Mouse (Mus musculus) forebrain, embryonic 12.5 days (tissue): ENCODE results near the gene Gspt1. TPM values are rescaled to one million over a fixed set of nuclear protein-coding genes. Genes with fewer than 3 reads are reported as not detected.
A peak's percentile ranks its signal among the peaks of the same experiment; 100 is the strongest.

Experiments
- ATAC-seq: fragments of 200-750 bp; cut with Nextera tagmentation; 2 replicates; pipeline ENCODE4 v1.8.0; 2017; ENCODE audit warnings: moderate TSS enrichment; ENCODE audit not compliant: low FRiP score
- H3K27ac ChIP-seq: fragments of 300-500 bp; sonication (generic); 2 replicates; pipeline ENCODE4 v1.5.1; 2016; ENCODE audit warnings: mild to moderate bottlenecking
- H3K27me3 ChIP-seq: fragments of 300-500 bp; sonication (generic); 2 replicates; pipeline ENCODE4 v1.6.1; 2016; ENCODE audit warnings: mild to moderate bottlenecking
- H3K36me3 ChIP-seq: fragments of 300-500 bp; sonication (generic); replicated peaks from 2 replicates; pipeline ENCODE4 v1.6.1; 2016; ENCODE audit warnings: mild to moderate bottlenecking
- H3K4me1 ChIP-seq: fragments of 300-500 bp; sonication (generic); 2 replicates; pipeline ENCODE4 v1.6.1; 2016
- H3K4me2 ChIP-seq: fragments of 300-500 bp; sonication (generic); 2 replicates; pipeline ENCODE4 v1.6.1; 2016; ENCODE audit warnings: mild to moderate bottlenecking, moderate library complexity
- H3K4me3 ChIP-seq: fragments of 300-500 bp; sonication (generic); replicated peaks from 2 replicates; pipeline ENCODE4 v1.5.1; 2016; ENCODE audit warnings: mild to moderate bottlenecking
- H3K9ac ChIP-seq: fragments of 300-500 bp; sonication (generic); 2 replicates; pipeline ENCODE4 v1.6.1; 2016; ENCODE audit warnings: mild to moderate bottlenecking
- H3K9me3 ChIP-seq: fragments of 300-500 bp; sonication (generic); 2 replicates; pipeline ENCODE4 v1.6.1; 2016
- WGBS: fragments of 180-500 bp; shearing (Covaris S2); methylation state at CpG from one replicate; pipeline ENCODE4 v1.1.7; 2016; 5-methylcytosine and 5-hydroxymethylcytosine counted together
- polyA plus RNA-seq: library from polyadenylated mRNA; unstranded; fragments of >200 nt; fragmentation: Nextera tagmentation; extraction: Ambion mirVana; gene quantifications from 2 replicates; pipeline ENCODE4 v1.2.1, GENCODE M21; 2016

Gspt1 gene
- polyA plus RNA-seq, 1 experiment from 2014 or later, result 103 TPM

DNA sequence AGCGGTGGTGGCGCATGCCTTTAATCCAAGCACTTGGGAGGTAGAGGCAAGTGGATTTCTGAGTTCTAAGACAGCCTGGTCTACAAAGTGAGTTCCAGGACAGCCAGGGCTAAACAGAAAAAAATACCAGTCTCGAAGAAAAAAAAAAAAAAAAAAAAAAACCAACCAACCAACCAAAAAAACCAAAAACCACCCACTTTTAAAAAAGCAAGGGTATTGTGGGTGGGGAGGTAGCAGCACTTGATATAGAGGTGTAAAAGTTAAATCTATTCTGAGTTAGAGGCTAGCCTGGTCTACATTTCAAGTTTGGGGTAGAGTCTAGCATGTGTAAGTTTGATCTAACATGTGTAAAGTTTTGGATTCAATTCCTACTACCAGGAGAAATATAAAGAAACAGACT, 53.9 kb downstream of the Gspt1 start:
- Histone ChIP-seq H3K9ac (no peak overlapping the region), H3K4me1 (peaks cover 30% of the 10 kb centered on the region), H3K9me3 (no peaks in the 10 kb centered on the region), H3K4me2 (no peak overlapping the region), H3K27ac (no peak overlapping the region), H3K4me3 (no peak overlapping the region), H3K27me3 (no peaks in the 10 kb centered on the region), H3K36me3 (peaks cover 63% of the 10 kb centered on the region)
- no peak for ATAC-seq
- WGBS, result 94% methylated on average over 3 of the region's 3 CpGs

GRCm38 (mm10) chr16:11198467-11198866, 55.7 kb downstream of the Gspt1 start:
- Histone ChIP-seq H3K4me1 (peaks cover 13% of the 10 kb centered on the region), H3K9me3 (no peaks in the 10 kb centered on the region), H3K4me2 (no peak overlapping the region), H3K4me3 (no peak overlapping the region), H3K9ac (no peak overlapping the region), H3K27ac (no peak overlapping the region), H3K27me3 (no peaks in the 10 kb centered on the region), H3K36me3 (peaks cover 81% of the 10 kb centered on the region)
- 75% methylated on average over 2 of the region's 2 CpGs for WGBS
- no peak for ATAC-seq

- H3K9me3 ChIP-seq, result no peaks in the 10 kb centered on the region
- no peak overlapping the region for H3K4me2 ChIP-seq
- 94% methylated on average over 4 of the region's 4 CpGs for WGBS
- ATAC-seq, result no peak
- H3K27ac ChIP-seq, result no peak overlapping the region
- H3K9ac ChIP-seq, result no peak overlapping the region
- H3K4me3 ChIP-seq, result no peak overlapping the region
- peaks cover 95% of the 10 kb centered on the region for H3K36me3 ChIP-seq
- peaks cover 13% of the 10 kb centered on the region for H3K4me1 ChIP-seq
- H3K27me3 ChIP-seq, result no peaks in the 10 kb centered on the region
Observed at GRCm38 (mm10) chr16:11197052-11197451, 57.1 kb downstream of the Gspt1 start.

DNA sequence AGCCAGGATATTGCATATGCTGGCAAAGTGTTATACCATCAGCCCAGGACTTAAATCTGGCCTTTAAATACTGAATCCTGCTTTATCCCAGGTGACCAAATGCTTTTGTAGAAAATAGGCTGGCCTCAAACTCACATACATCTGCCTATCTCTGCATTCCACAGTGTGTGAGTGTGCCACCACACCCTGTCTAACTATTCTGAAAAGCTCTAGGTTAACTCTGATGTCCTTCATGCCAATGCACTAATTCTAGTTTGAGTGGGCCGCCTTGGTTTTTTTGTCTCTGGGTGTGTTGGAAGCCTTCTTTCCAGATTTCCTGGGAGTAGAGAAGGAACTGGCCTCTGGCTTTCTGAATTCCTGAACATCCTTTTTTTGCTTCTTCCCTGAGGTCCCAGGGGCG, 60.9 kb downstream of the Gspt1 start:
- Histone ChIP-seq H3K4me3 (no peak overlapping the region), H3K4me2 (no peak overlapping the region), H3K27me3 (no peaks in the 10 kb centered on the region), H3K36me3 (peaks cover 68% of the 10 kb centered on the region), H3K9ac (no peak overlapping the region), H3K9me3 (no peaks in the 10 kb centered on the region), H3K4me1 (no peaks in the 10 kb centered on the region), H3K27ac (no peak overlapping the region)
- WGBS, result 92% methylated on average over 2 of the region's 2 CpGs
- ATAC-seq, result no peak

GRCm38 (mm10) chr16:11190150-11190549, 64.0 kb downstream of the Gspt1 start:
- Histone ChIP-seq H3K4me1 (no peaks in the 10 kb centered on the region), H3K4me3 (no peak overlapping the region), H3K27ac (no peak overlapping the region), H3K9ac (no peak overlapping the region), H3K4me2 (no peak overlapping the region), H3K9me3 (no peaks in the 10 kb centered on the region), H3K27me3 (no peaks in the 10 kb centered on the region), H3K36me3 (peaks cover 37% of the 10 kb centered on the region)
- ATAC-seq, result no peak
- WGBS, result 94% methylated on average over 7 of the region's 7 CpGs

- H3K36me3 ChIP-seq, result no peaks in the 10 kb centered on the region
- H3K4me3 ChIP-seq, result no peak overlapping the region
- ATAC-seq, result no peak
- WGBS, result 83% methylated on average over 2 of the region's 2 CpGs
- no peak overlapping the region for H3K4me2 ChIP-seq
- H3K27ac ChIP-seq, result no peak overlapping the region
- peaks cover 14% of the 10 kb centered on the region for H3K4me1 ChIP-seq
- H3K9me3 ChIP-seq, result no peaks in the 10 kb centered on the region
- 0 out of 2 replicates have a peak, but pooled peaks cover 9% of the 10 kb centered on the region for H3K27me3 ChIP-seq
- H3K9ac ChIP-seq, result no peak overlapping the region
Observed at GRCm38 (mm10) chr16:11177404-11177803, 76.7 kb downstream of the Gspt1 start.

GRCm38 (mm10) chr16:11176884-11177244, 77.3 kb downstream of the Gspt1 start:
- H3K36me3 ChIP-seq, result no peaks in the 10 kb centered on the region
- ATAC-seq, result no peak
- H3K4me2 ChIP-seq, result peak overlapping the region; percentile 81
- H3K9me3 ChIP-seq, result no peaks in the 10 kb centered on the region
- H3K4me3 ChIP-seq, result peak overlapping the region; percentile 89
- H3K27ac ChIP-seq, result no peak overlapping the region
- peak overlapping the region; percentile 82 for H3K9ac ChIP-seq
- WGBS, result 2% methylated on average over 4 of the region's 4 CpGs
- H3K27me3 ChIP-seq, result 0 out of 2 replicates have a peak, but pooled peaks cover 9% of the 10 kb centered on the region
- peaks cover 18% of the 10 kb centered on the region for H3K4me1 ChIP-seq

GRCm38 (mm10) chr16:11176208-11176883, 77.8 kb downstream of the Gspt1 start, which contains the start of gene Zc3h7a:
Gene Zc3h7a, minus strand, starts transcription at chr16:11176393.
- peak within 1 kb of the TSS; percentile 81 for H3K4me2 ChIP-seq
- no peaks in the 10 kb centered on the region for H3K9me3 ChIP-seq
- H3K4me3 ChIP-seq, result peak within 1 kb of the TSS; percentile 89
- peak within 1 kb of the TSS; percentile 82 for H3K9ac ChIP-seq
- peak within 1 kb of the TSS; percentile 90 for H3K27ac ChIP-seq
- peak; percentile 93 for ATAC-seq
- H3K36me3 ChIP-seq, result no peaks in the 10 kb centered on the region
- 0 out of 2 replicates have a peak, but pooled peaks cover 9% of the 10 kb centered on the region for H3K27me3 ChIP-seq
- H3K4me1 ChIP-seq, result peaks cover 19% of the 10 kb centered on the region
- under 1% methylated on average over 57 of the region's 57 CpGs for WGBS

- Histone ChIP-seq H3K9ac (peak overlapping the region; percentile 82), H3K9me3 (no peaks in the 10 kb centered on the region), H3K4me1 (peaks cover 19% of the 10 kb centered on the region), H3K27me3 (0 out of 2 replicates have a peak, but pooled peaks cover 9% of the 10 kb centered on the region), H3K4me2 (peak overlapping the region; percentile 81), H3K36me3 (no peaks in the 10 kb centered on the region), H3K27ac (peak overlapping the region; percentile 90), H3K4me3 (peak overlapping the region; percentile 89)
- ATAC-seq, result peak; percentile 75
- under 1% methylated on average over 72 of the region's 72 CpGs for WGBS
Observed at GRCm38 (mm10) chr16:11175489-11176207, 78.5 kb downstream of the Gspt1 start.

GRCm38 (mm10) chr16:11175100-11175488, 79.0 kb downstream of the Gspt1 start:
- H3K4me1 ChIP-seq, result peaks cover 19% of the 10 kb centered on the region
- peak overlapping the region; percentile 81 for H3K4me2 ChIP-seq
- no peak for ATAC-seq
- 0 out of 2 replicates have a peak, but pooled peaks cover 9% of the 10 kb centered on the region for H3K27me3 ChIP-seq
- peak overlapping the region; percentile 90; the same call in 1 of the 2 replicates for H3K27ac ChIP-seq
- 14% methylated on average over 9 of the region's 9 CpGs for WGBS
- no peaks in the 10 kb centered on the region for H3K9me3 ChIP-seq
- H3K9ac ChIP-seq, result peak overlapping the region; percentile 82
- no peaks in the 10 kb centered on the region for H3K36me3 ChIP-seq
- peak overlapping the region; percentile 89 for H3K4me3 ChIP-seq

DNA sequence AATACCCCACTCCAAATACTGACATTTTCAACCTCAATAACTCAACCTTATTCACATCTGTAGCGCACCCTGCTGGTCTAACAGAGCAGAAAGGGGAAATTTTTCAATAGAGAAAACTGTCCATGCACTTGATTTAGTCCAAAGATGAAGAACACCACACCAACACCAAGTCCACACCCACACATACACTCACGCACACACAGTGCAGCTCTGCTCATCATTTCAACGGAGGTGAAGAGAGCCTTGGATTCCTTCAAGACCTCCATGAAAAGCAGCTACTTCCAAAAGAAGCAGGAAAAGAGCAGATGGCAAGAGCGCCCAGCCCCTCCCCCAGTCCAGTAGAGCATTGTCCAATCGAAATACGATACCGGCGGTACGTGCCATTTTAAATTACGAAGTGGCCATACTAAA, 79.4 kb downstream of the Gspt1 start:
- Histone ChIP-seq H3K9me3 (no peaks in the 10 kb centered on the region), H3K4me2 (peak overlapping the region; percentile 81), H3K4me3 (peak overlapping the region; percentile 89), H3K27ac (0 out of 2 replicates have a peak overlapping the region, but pooled peaks have one; percentile 90), H3K27me3 (0 out of 2 replicates have a peak, but pooled peaks cover 9% of the 10 kb centered on the region), H3K36me3 (no peaks in the 10 kb centered on the region), H3K9ac (no peak overlapping the region), H3K4me1 (peaks cover 19% of the 10 kb centered on the region)
- peak; percentile 12; the same call in 1 of the 2 replicates for ATAC-seq
- 8% methylated on average over 10 of the region's 10 CpGs for WGBS

DNA sequence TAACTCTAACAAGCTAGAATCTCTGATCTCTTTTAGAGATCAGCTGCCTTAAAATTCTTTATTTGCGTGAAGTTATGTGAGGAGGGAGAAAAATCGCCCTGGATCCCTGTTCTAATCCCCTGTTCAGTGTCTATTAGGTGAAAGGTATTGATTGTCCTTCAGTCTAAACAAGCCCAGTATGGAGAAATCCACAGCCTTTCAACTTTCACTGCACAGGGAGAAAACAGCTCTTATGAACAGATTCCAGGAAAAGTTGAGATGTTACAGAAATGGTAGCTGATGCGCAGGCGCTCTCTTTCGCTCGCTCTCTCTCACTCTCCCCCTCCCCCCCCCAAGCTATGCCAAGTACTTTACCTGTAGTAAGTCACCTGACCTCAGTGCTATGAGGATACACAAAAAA, 82.4 kb downstream of the Gspt1 start:
- H3K27me3 ChIP-seq, result no peaks in the 10 kb centered on the region
- no peak overlapping the region for H3K27ac ChIP-seq
- no peaks in the 10 kb centered on the region for H3K9me3 ChIP-seq
- no peak overlapping the region for H3K9ac ChIP-seq
- 90% methylated on average over 6 of the region's 6 CpGs for WGBS
- peaks cover 15% of the 10 kb centered on the region; the same call in 1 of the 2 replicates for H3K4me1 ChIP-seq
- no peak for ATAC-seq
- no peak overlapping the region for H3K4me3 ChIP-seq
- H3K36me3 ChIP-seq, result no peaks in the 10 kb centered on the region
- H3K4me2 ChIP-seq, result no peak overlapping the region
